Mouse (Mus musculus) embryonic facial prominence, embryonic 13.5 days (tissue): Measurements from ENCODE around the gene Akt1s1. TPM values are rescaled to one million over a fixed set of nuclear protein-coding genes. Genes with fewer than 3 reads are reported as not detected.

Source experiments
- ATAC-seq: fragments of 200-750 bp; cut with Nextera tagmentation; 2 replicates; pipeline ENCODE4 v1.8.0; 2017; ENCODE audit warnings: low read depth; ENCODE audit not compliant: insufficient number of reproducible peaks, insufficient read depth, low FRiP score, low TSS enrichment
- H3K27ac ChIP-seq: fragments of 300-500 bp; sonication (generic); 2 replicates; pipeline ENCODE4 v1.5.1; 2015; ENCODE audit warnings: moderate library complexity, mild to moderate bottlenecking, inconsistent platforms
- H3K27me3 ChIP-seq: fragments of 300-500 bp; sonication (generic); 2 replicates; pipeline ENCODE4 v1.6.1; 2015; ENCODE audit warnings: mild to moderate bottlenecking, inconsistent platforms
- H3K36me3 ChIP-seq: fragments of 300-500 bp; sonication (generic); 2 replicates; pipeline ENCODE4 v1.6.1; 2015; ENCODE audit warnings: mild to moderate bottlenecking, inconsistent platforms
- H3K4me1 ChIP-seq: fragments of 300-500 bp; sonication (generic); 2 replicates; pipeline ENCODE4 v1.6.1; 2015; ENCODE audit warnings: inconsistent platforms
- H3K4me2 ChIP-seq: fragments of 300-500 bp; sonication (generic); 2 replicates; pipeline ENCODE4 v1.6.1; 2015; ENCODE audit warnings: moderate library complexity, mild to moderate bottlenecking, inconsistent platforms
- H3K4me3 ChIP-seq: fragments of 300-500 bp; sonication (generic); 2 replicates; pipeline ENCODE4 v1.5.1; 2015; ENCODE audit warnings: mild to moderate bottlenecking, inconsistent platforms
- H3K9ac ChIP-seq: fragments of 300-500 bp; sonication (generic); 2 replicates; pipeline ENCODE4 v1.6.1; 2015; ENCODE audit warnings: mild to moderate bottlenecking, inconsistent platforms
- H3K9me3 ChIP-seq: fragments of 300-500 bp; sonication (generic); 2 replicates; pipeline ENCODE4 v1.6.1; 2016; ENCODE audit warnings: inconsistent platforms
- WGBS: fragments of 180-500 bp; shearing (Covaris S2); methylation state at CpG from one replicate; pipeline ENCODE4 v1.1.7; 2015; ENCODE audit warnings: mixed read lengths; 5-methylcytosine and 5-hydroxymethylcytosine counted together
- polyA plus RNA-seq: library from polyadenylated mRNA; unstranded; fragments of >200 nt; fragmentation: Nextera tagmentation; extraction: Ambion mirVana; gene quantifications from 2 replicates; pipeline ENCODE4 v1.2.1, GENCODE M21; 2015

Akt1s1 gene
- polyA plus RNA-seq, 1 experiment from 2014 or later: 110 TPM

DNA sequence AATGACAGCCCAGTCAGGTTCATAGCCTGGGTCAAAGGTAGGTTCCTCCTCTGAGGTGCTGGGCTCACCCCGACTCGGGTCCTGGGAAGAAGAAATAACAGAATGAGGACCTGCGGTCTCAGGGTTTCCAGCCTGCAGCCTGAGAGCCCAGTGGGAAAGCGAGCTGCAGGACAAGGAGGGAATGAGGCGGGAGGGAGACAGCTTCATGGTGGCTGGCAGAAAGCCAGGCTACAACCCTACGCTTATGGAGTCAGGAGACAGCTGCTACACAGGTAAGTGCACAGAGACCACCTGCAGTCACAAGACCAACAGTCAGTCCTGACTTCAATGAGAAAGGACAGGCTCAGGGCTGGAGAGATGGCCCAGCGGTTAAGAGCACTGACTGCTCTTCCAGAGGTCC lies 2.0 kb upstream of the Akt1s1 start:
- Histone ChIP-seq H3K4me1 (peaks cover 24% of the 10 kb centered on the region), H3K4me3 (no peak overlapping the region), H3K9ac (0 out of 2 replicates have a peak overlapping the region, but pooled peaks have one; percentile 16), H3K27ac (no peak overlapping the region), H3K4me2 (no peak overlapping the region), H3K9me3 (no peaks in the 10 kb centered on the region), H3K36me3 (peaks cover 55% of the 10 kb centered on the region), H3K27me3 (no peaks in the 10 kb centered on the region)
- WGBS: 92% methylated on average over 7 of the region's 7 CpGs
- ATAC-seq: no peak

DNA sequence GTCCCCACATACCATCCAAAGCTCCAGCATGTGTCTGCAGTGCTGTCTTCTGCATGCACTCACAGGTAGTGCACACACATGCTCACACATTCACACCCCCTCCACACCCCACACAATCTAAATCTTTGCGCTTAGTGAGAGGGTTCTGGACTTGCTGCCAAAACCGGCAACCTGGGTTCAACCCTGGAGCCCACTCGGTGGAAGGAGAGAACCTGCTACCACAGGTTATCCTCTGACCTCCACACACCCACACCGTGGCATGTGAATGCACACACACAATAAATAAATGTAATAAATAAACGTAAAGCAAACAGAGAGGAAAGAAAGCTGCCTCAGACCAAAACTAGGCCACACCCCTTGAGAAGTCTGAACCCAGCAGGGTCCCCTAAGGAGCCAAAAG lies 1.0 kb upstream of the Akt1s1 start:
- Histone ChIP-seq H3K4me1 (peaks cover 30% of the 10 kb centered on the region), H3K4me2 (peak overlapping the region; percentile 91), H3K36me3 (peaks cover 50% of the 10 kb centered on the region), H3K27me3 (no peaks in the 10 kb centered on the region), H3K4me3 (peak overlapping the region; percentile 75), H3K9ac (peak overlapping the region; percentile 70), H3K27ac (peak overlapping the region; percentile 97; the same call in 1 of the 2 replicates), H3K9me3 (no peaks in the 10 kb centered on the region)
- 80% methylated on average over 5 of the region's 5 CpGs for WGBS
- no peak for ATAC-seq

DNA sequence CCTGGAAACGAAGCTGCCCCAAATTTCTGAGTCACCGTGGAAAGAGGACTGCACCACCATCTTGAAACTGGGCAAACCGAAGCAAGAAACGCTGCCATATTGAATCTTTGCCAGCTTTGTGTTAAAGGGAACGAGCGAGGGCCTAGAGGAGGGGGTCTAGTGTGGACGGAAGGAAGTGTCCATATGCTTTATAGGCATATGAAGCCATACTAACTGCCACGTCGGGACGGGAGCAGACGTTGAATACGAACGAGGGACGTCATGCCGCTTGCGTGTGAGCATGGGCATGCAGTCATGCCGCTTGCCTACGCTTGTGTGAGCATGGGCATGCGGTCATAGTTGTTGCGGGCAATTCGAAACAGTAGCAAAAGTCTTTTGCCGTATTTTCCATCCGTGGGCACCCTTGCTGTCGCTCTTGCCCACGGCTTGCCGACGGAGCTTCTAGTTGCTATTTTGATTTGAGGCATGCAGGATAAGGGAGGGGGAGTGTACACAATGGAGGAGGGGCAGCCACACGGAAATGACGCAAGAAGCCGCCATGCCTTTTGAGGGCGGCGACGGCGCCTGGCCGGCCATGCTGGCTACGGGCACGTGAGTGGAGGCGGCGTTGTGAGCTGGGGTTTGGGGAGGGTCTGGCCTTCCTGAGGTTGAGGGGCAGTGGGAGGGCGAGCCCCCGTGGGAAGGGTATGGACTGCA lies 773 bp downstream of the Akt1s1 start:
- Histone ChIP-seq H3K9me3 (no peaks in the 10 kb centered on the region), H3K9ac (peak overlapping the region; percentile 83), H3K36me3 (peaks cover 35% of the 10 kb centered on the region), H3K4me2 (peak overlapping the region; percentile 91), H3K4me1 (peaks cover 48% of the 10 kb centered on the region), H3K4me3 (peak overlapping the region; percentile 75), H3K27ac (peak overlapping the region; percentile 97), H3K27me3 (no peaks in the 10 kb centered on the region)
- under 1% methylated on average over 41 of the region's 41 CpGs for WGBS
- peak; percentile 71 for ATAC-seq

DNA sequence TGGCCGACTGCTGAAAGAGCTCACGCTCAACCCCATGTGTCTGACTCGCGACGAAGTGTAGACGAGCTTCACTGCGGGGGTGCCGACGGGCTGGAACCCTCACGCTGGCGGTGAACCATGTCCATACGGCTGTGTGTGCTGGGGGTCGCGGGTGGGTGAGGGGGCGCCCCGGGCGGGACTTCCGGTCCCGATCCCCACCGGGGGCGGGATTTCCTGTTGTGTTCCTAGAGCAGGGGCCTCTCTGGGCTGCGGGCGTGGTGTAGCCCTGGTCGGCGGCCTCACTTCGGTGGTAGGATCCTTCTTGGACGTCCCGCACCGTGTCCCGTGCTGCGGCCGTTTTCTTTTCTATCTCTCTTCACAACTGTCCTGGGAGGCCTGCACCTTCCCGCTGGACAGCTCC lies 1.4 kb downstream of the Akt1s1 start:
- Histone ChIP-seq H3K4me1 (peaks cover 53% of the 10 kb centered on the region), H3K27ac (peak overlapping the region; percentile 97), H3K27me3 (no peaks in the 10 kb centered on the region), H3K4me3 (peak overlapping the region; percentile 75), H3K36me3 (peaks cover 29% of the 10 kb centered on the region), H3K9ac (peak overlapping the region; percentile 83), H3K4me2 (peak overlapping the region; percentile 91), H3K9me3 (no peaks in the 10 kb centered on the region)
- under 1% methylated on average over 33 of the region's 33 CpGs for WGBS
- peak; percentile 43 for ATAC-seq

DNA sequence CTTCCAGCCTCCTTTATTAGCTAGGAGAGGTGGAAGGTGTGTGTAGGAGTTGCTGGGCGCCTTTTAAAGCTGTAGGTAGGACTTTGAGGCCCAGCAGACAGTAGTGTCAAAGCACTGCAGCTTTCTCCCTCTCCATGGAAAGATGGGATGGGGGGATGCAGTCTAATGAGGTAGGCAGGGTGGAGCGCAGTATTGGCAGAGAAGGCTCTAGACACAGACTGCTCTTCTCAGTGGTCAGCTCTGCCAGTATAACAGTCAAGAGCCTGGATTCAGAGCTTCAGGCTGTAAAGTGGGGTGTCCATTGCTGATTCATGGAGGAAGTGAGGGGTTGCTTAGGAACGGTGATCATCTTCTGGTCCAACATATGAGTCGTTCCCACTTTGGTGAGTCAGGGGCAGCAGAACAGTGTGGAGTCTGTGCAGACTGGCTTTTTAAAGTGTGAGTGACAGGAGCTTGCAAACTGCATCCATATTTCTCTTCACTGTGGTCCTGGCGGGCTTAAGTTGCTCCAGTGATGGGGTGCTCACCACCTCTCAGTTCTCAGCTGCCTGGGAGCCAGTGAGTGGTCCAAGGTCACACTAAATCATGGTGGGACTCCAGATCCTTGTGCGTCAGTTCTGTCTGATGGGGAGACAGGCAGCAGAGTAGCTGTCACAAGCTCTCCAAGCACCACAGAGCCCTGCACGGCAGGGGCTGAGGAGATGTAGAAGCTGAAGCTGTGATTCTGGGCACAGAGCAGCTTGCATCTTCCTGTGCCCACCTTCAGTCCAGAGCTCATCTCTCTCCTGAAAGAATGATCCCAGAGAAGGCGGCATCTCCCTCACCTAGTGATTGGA lies 2.2 kb downstream of the Akt1s1 start:
- ATAC-seq: no peak
- Histone ChIP-seq H3K27me3 (no peaks in the 10 kb centered on the region), H3K27ac (peak overlapping the region; percentile 97), H3K4me3 (peak overlapping the region; percentile 75), H3K4me2 (peak overlapping the region; percentile 91), H3K36me3 (peaks cover 21% of the 10 kb centered on the region), H3K9ac (peak overlapping the region; percentile 83), H3K4me1 (peaks cover 59% of the 10 kb centered on the region), H3K9me3 (no peaks in the 10 kb centered on the region)
- WGBS: 81% methylated on average over 8 of the region's 8 CpGs

DNA sequence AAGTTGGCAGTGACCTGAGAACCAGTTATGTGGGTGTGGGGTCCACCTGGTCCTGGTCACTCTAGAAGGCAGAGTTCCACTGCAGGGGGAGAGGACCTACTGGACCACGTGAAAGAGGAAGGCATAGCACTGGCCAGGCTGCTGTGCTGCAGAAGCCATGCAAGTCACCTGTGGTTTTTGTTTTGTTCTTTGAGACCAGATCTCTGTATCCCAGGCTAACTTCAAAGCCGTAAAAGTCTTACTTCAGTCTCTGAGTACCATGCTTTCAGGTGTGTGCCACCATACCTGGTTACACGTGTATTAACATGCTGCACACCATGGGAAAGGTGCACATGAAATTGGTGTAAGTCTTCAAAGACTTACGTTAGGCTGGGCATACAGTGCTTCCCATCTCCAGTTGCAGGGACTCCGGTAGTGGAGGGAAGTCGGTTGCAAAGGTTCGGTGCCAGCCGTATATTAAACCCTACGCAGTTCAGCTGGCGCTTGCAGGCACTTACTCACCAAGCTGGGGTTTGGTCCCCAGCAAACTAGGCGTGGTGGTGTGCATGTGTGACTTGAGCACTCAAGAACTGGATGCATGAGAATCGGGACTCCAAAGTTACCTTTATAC lies 2.9 kb downstream of the Akt1s1 start:
- Histone ChIP-seq H3K9ac (peak overlapping the region; percentile 83; the same call in 1 of the 2 replicates), H3K4me3 (no peak overlapping the region), H3K36me3 (peaks cover 14% of the 10 kb centered on the region), H3K27me3 (no peaks in the 10 kb centered on the region), H3K27ac (no peak overlapping the region), H3K9me3 (no peaks in the 10 kb centered on the region), H3K4me1 (peaks cover 65% of the 10 kb centered on the region), H3K4me2 (peak overlapping the region; percentile 91; the same call in 1 of the 2 replicates)
- 88% methylated on average over 12 of the region's 12 CpGs for WGBS
- ATAC-seq: no peak

DNA sequence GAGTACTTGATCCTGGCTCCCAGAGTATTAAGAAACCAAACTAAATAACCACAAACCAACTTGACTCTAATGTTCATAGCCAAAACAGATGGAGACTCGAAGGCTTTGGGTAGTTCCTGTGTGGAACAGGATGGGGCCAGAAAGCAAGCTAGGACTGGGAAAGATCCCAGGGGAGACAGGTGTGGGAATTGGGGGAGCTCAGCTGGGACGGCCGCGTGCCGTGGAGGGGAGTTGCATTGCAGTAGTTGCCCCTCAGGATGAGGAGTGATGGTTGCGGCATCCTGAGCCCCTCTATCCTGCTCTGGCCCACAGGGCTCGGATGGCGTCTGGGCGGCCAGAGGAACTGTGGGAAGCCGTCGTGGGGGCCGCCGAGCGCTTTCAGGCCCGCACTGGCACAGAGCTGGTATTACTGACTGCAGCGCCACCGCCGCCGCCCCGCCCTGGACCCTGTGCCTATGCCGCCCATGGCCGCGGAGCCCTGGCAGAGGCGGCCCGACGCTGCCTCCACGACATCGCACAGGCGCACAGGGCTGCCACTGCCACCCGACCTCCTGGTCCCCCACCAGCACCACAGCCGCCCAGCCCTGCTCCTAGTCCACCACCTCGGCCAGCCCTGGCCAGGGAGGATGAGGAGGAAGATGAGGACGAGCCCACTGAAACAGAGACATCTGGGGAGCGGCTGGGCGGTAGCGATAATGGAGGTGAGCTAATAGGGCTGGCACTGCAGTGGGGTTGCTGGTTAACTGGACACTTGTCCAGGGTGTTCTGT lies 3.7 kb downstream of the Akt1s1 start:
- WGBS: 90% methylated on average over 36 of the region's 36 CpGs
- Histone ChIP-seq H3K4me3 (no peak overlapping the region; the same call in 1 of the 2 replicates), H3K9me3 (no peaks in the 10 kb centered on the region), H3K9ac (0 out of 2 replicates have a peak overlapping the region, but pooled peaks have one; percentile 28), H3K4me2 (no peak overlapping the region), H3K36me3 (peaks cover 12% of the 10 kb centered on the region), H3K27me3 (no peaks in the 10 kb centered on the region), H3K27ac (no peak overlapping the region), H3K4me1 (peaks cover 64% of the 10 kb centered on the region)
- ATAC-seq: no peak

DNA sequence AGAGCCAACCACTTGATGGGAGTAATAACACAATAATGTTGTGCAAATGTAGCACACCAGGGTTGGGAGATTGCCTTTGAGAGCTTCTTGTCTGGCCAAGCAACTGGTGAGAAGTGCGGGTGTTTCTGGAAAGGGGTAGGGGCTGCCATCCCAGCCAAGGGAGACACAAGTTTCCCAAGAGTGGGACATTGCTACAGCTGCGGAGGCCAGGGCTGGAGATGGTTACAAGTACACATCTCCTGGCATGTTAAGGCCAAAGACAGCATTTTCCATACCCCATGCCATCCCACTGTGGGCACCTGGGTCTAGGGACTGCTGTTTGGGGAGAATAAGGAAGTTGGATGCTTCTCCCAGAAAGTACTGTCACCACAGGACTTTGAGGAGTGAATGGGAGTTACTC lies 4.3 kb downstream of the Akt1s1 start:
- no peaks in the 10 kb centered on the region for H3K9me3 ChIP-seq
- ATAC-seq: no peak

DNA sequence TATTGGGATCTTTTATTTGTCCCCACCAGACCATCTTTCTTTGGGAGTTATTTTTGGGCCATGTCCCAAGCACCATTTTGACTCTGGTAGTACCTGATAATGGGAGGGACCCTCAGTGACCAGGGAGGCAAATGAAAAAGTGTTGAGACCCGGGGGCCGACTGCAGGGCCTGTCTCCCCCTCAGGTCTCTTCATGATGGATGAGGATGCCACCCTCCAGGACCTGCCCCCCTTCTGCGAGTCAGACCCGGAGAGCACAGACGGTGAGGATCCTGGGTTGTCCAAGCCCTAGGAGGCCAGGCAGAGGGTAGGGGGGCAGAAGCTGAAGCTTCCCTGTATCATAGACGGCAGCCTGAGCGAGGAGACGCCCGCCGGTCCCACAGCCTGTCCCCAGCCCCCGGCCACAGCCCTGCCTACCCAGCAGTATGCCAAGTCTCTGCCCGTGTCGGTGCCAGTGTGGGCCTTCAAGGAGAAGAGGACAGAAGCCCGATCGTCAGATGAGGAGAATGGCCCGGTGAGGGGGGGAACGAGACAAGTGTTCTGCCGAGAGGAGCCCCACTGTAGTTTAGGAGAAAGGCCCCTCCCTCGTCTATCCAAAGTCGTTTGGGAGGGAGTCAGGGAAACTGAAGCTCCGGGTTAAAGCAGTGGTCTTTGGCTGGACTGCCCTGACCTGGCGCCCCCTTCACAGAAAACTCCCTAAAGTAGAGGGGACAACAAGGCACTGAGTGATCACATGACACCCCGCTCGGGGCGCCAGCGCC lies 5.0 kb downstream of the Akt1s1 start:
- no peak for ATAC-seq
- peaks cover 12% of the 10 kb centered on the region for H3K36me3 ChIP-seq
- H3K27ac ChIP-seq: peak overlapping the region; percentile 88
- peaks cover 69% of the 10 kb centered on the region for H3K4me1 ChIP-seq
- peak overlapping the region; percentile 69 for H3K9ac ChIP-seq
- H3K9me3 ChIP-seq: no peaks in the 10 kb centered on the region
- no peaks in the 10 kb centered on the region for H3K27me3 ChIP-seq
- H3K4me3 ChIP-seq: peak overlapping the region; percentile 51
- 36% methylated on average over 26 of the region's 26 CpGs for WGBS
- peak overlapping the region; percentile 90 for H3K4me2 ChIP-seq

More for the DNA sequence above, 4.3 kb downstream of the Akt1s1 start:
- H3K27me3 ChIP-seq: no peaks in the 10 kb centered on the region
- peaks cover 64% of the 10 kb centered on the region for H3K4me1 ChIP-seq
- 92% methylated on average over 2 of the region's 2 CpGs for WGBS
- H3K9ac ChIP-seq: 0 out of 2 replicates have a peak overlapping the region, but pooled peaks have one; percentile 69
- peaks cover 12% of the 10 kb centered on the region for H3K36me3 ChIP-seq
- H3K4me2 ChIP-seq: no peak overlapping the region
- H3K4me3 ChIP-seq: no peak overlapping the region
- H3K27ac ChIP-seq: no peak overlapping the region

DNA sequence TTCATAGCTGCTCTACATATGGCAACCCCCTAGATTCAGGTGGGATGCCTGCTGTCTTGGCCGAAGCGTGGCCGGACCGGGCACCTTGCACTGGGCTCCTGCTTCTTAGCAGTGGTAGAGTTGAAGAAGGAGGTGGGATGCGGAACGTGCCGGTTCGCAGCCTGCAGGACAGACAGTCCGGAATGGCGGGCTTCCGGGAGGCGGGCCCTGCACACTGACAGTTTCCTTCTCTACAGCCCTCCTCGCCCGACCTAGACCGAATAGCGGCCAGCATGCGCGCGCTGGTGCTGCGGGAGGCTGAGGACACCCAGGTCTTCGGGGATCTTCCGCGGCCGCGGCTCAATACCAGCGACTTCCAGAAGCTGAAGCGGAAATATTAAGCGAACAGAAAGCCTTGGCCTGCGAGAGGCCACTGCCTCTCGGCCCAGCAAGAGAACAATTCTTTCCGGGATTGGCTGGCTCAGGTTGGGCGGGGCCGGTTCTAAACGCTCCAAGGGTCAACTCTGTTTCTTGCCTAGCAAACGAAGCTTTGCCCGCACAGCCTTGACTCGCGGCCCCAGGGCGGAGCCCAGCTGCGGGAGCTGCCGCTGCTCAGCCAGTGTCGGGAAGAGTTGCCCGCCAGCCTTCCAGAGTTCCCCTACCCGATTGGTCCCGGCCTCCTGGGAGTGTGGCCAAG lies 5.7 kb downstream of the Akt1s1 start:
- Histone ChIP-seq H3K27me3 (no peaks in the 10 kb centered on the region), H3K9ac (peak overlapping the region; percentile 69), H3K9me3 (no peaks in the 10 kb centered on the region), H3K4me3 (peak overlapping the region; percentile 51), H3K4me2 (peak overlapping the region; percentile 90), H3K4me1 (peaks cover 69% of the 10 kb centered on the region), H3K27ac (peak overlapping the region; percentile 88), H3K36me3 (peaks cover 12% of the 10 kb centered on the region)
- 0 out of 2 replicates have a peak, but pooled peaks have one; percentile 23 for ATAC-seq
- WGBS: 1% methylated on average over 45 of the region's 45 CpGs
